In genomic region chr2:160578384-160579320, GRCm38 (mm10) we compare ENCODE assay signal across 8 mouse cellular contexts.
DNase-seq lines count a peak whose midpoint lies in the region; ATAC-seq and TF ChIP-seq lines count a peak whose summit lies in the region.

No protein-coding gene starts in this region.

- dilution Hi-C loops in CH12.LX (cut with MboI; ENCODE audit: extremely low pct_ligation_motif_present, extremely low pct_unique_long_range_greater_than_20kb, low sequenced_read_pairs), result no loop called here

- intact Hi-C loops in heart, postnatal 25 days (cut with DNase I), result loop anchor here (2.0 to 5.0 kb wide), 5 partner anchors 46 to 1526 kb away; no protein-coding TSS in a partner anchor

- peaks cover 51% of the 10 kb centered on the region for H3K27me3 ChIP-seq in CH12.LX (replicated peaks)
- peaks cover 19% of the 10 kb centered on the region for H3K27me3 ChIP-seq in lung, postnatal 0 days (replicated peaks; ENCODE audit: insufficient read depth, low read length)

- no peaks in the 10 kb centered on the region for H3K79me2 ChIP-seq in CH12.LX (replicated peaks; ENCODE audit: control insufficient read depth, extremely low read depth, insufficient read depth, poor library complexity, severe bottlenecking)

- H3K4me1 ChIP-seq in CH12.LX (ENCODE audit: control insufficient read depth in 1 of 2, insufficient read depth in 2 of 2), result peaks cover 3 to 12% of the 10 kb centered on the region in 2 experiments
- no peaks in the 10 kb centered on the region for H3K4me1 ChIP-seq in lung, postnatal 0 days (ENCODE audit: insufficient read depth, low read depth, low read length)

- no peak for TF ChIP-seq EP300 in CH12.LX (IDR thresholded peaks at IDR 0.05; ENCODE audit: low read length)
- no peak for TF ChIP-seq EP300 in lung, postnatal 0 days (IDR thresholded peaks at IDR 0.05)

- H3K27ac ChIP-seq in CH12.LX (ENCODE audit: insufficient read depth, low read depth), result no peak overlapping the region
- H3K27ac ChIP-seq in layer of hippocampus, adult 2 months, result no peak overlapping the region
- H3K27ac ChIP-seq in lung, postnatal 0 days (ENCODE audit: low read length), result no peak overlapping the region

- H3K36me3 ChIP-seq in CH12.LX (replicated peaks in 1 of 2; ENCODE audit: control insufficient read depth in 1 of 2, insufficient read depth in 1 of 2, low read length in 1 of 2), result no peaks in the 10 kb centered on the region
- H3K36me3 ChIP-seq in lung, postnatal 0 days (ENCODE audit: insufficient read depth, low read length), result no peaks in the 10 kb centered on the region

- no peak overlapping the region for H3K4me3 ChIP-seq in CH12.LX (replicated peaks in 1 of 3; ENCODE audit: low read depth in 2 of 3, low read length in 2 of 3, poor library complexity in 1 of 3)
- no peak overlapping the region for H3K4me3 ChIP-seq in layer of hippocampus, adult 2 months
- H3K4me3 ChIP-seq in lung, postnatal 0 days (ENCODE audit: low read depth, low read length), result no peak overlapping the region

- H3K9me3 ChIP-seq in CH12.LX (replicated peaks; ENCODE audit: low read length), result no peaks in the 10 kb centered on the region
- no peaks in the 10 kb centered on the region for H3K9me3 ChIP-seq in lung, postnatal 0 days (ENCODE audit: low read length)

- peak overlapping the region; percentile 75; the same call in 1 of the 2 replicates for H3K4me2 ChIP-seq in CH12.LX (ENCODE audit: insufficient read depth, low read depth, poor library complexity, severe bottlenecking)
- no peak overlapping the region for H3K4me2 ChIP-seq in lung, postnatal 0 days (replicated peaks; ENCODE audit: low read depth, low read length)

- 0 out of 2 replicates have a peak, but pooled peaks have one; percentile 33 for ATAC-seq in lung, postnatal 0 days

- TF ChIP-seq POLR2A in CH12.LX (IDR thresholded peaks at IDR 0.05; ENCODE audit: low read depth, low read length), result no peak

- peak; percentile 78 for DNase-seq in CH12.LX (ENCODE audit: extremely low read depth)
- DNase-seq in brain, adult 2 months (ENCODE audit: low read depth, low spot score), result peak; percentile 86
- DNase-seq in fibroblast of lung, adult 2 months (ENCODE audit: low read depth), result peak; percentile 27
- DNase-seq in heart, postnatal 25 days (ENCODE audit: low spot score), result peak; percentile 50
- peak; percentile 78 to 90 for DNase-seq in layer of hippocampus, adult 2 months (ENCODE audit: low spot score in 2 of 2)
- DNase-seq in lung, postnatal 0 days (ENCODE audit: low spot score), result peak; percentile 85
- DNase-seq in ovary, postnatal 10 days (ENCODE audit: low spot score), result peak; percentile 63
- DNase-seq in thymus, postnatal 0 days (ENCODE audit: low spot score), result peak; percentile 83

- H3K9ac ChIP-seq in CH12.LX (ENCODE audit: insufficient read depth, low read depth), result no peak overlapping the region
- H3K9ac ChIP-seq in lung, postnatal 0 days (replicated peaks; ENCODE audit: low read depth), result no peak overlapping the region

- peak; percentile 92 to 98 for TF ChIP-seq CTCF in CH12.LX (conservative IDR thresholded peaks at IDR 0.05 in 1 of 2, IDR thresholded peaks at IDR 0.05 in 1 of 2; ENCODE audit: low read depth in 2 of 2, low read length in 2 of 2)
- TF ChIP-seq CTCF in layer of hippocampus, adult 2 months (conservative IDR thresholded peaks at IDR 0.05), result peak; percentile 98
- peak; percentile 98 for TF ChIP-seq CTCF in lung, postnatal 0 days (IDR thresholded peaks at IDR 0.05)

- WGBS in lung, postnatal 0 days, result 11% methylated on average over 17 of the region's 17 CpGs

- in situ Hi-C loops in CH12.LX (cut with MboI; ENCODE audit: low pct_ligation_motif_present, low pct_unique_long_range_greater_than_20kb, low sequenced_read_pairs), result loop anchor here (10.0 to 25.0 kb wide), 3 partner anchors 204 to 1516 kb away; no protein-coding TSS in a partner anchor

- TF ChIP-seq RAD21 in CH12.LX (IDR thresholded peaks at IDR 0.05; ENCODE audit: low read depth, low read length), result peak; percentile 99

TF ChIP-seq in CH12.LX, 34 proteins besides CTCF, POLR2A, EP300 and RAD21:
- TF ChIP-seq IRF4 (IDR thresholded peaks at IDR 0.05; ENCODE audit: low read depth, low read length), result peak; percentile 41; the same call in 1 of the 2 replicates
- TF ChIP-seq UBTF (IDR thresholded peaks at IDR 0.05; ENCODE audit: low read depth, low read length), result no peak
- TF ChIP-seq NELFE (IDR thresholded peaks at IDR 0.05; ENCODE audit: low read depth, low read length), result peak; percentile 41; the same call in 1 of the 2 replicates
- TF ChIP-seq MXI1 (IDR thresholded peaks at IDR 0.05; ENCODE audit: low read depth, low read length), result no peak
- no peak for TF ChIP-seq ZKSCAN1 (IDR thresholded peaks at IDR 0.05; ENCODE audit: borderline replicate concordance, low read depth, low read length)
- no peak for TF ChIP-seq SIN3A (IDR thresholded peaks at IDR 0.05; ENCODE audit: low read length)
- TF ChIP-seq POLR2AphosphoS2 (IDR thresholded peaks at IDR 0.05; ENCODE audit: low read depth, low read length), result no peak
- peak; percentile 86 for TF ChIP-seq SMC3 (IDR thresholded peaks at IDR 0.05; ENCODE audit: low read depth, low read length)
- no peak for TF ChIP-seq TCF12 (IDR thresholded peaks at IDR 0.05; ENCODE audit: low read depth, low read length)
- TF ChIP-seq RCOR1 (conservative IDR thresholded peaks at IDR 0.05; ENCODE audit: low read depth, low read length), result no peak
- no peak for TF ChIP-seq JUND (conservative IDR thresholded peaks at IDR 0.05; ENCODE audit: low read depth, low read length)
- no peak for TF ChIP-seq PAX5 (IDR thresholded peaks at IDR 0.05; ENCODE audit: low read length)
- TF ChIP-seq MAZ (IDR thresholded peaks at IDR 0.05; ENCODE audit: low read depth, low read length), result no peak
- TF ChIP-seq HCFC1 (IDR thresholded peaks at IDR 0.05; ENCODE audit: low read depth, low read length), result 0 out of 2 replicates have a peak, but pooled peaks have one; percentile 12
- TF ChIP-seq CHD1 (IDR thresholded peaks at IDR 0.05; ENCODE audit: low read depth, low read length), result no peak
- no peak for TF ChIP-seq USF2 (conservative IDR thresholded peaks at IDR 0.05; ENCODE audit: low read depth, low read length)
- TF ChIP-seq ZC3H11A (IDR thresholded peaks at IDR 0.05; ENCODE audit: low read depth, low read length), result peak; percentile 68
- no peak for TF ChIP-seq MAX (IDR thresholded peaks at IDR 0.05; ENCODE audit: low read length)
- TF ChIP-seq KAT2A (IDR thresholded peaks at IDR 0.05; ENCODE audit: insufficient replicate concordance, low read length), result no peak
- TF ChIP-seq MEF2A (IDR thresholded peaks at IDR 0.05; ENCODE audit: borderline replicate concordance, low read depth, low read length), result no peak
- TF ChIP-seq MYC (IDR thresholded peaks at IDR 0.05; ENCODE audit: low read depth, low read length), result no peak
- TF ChIP-seq E2F4 (IDR thresholded peaks at IDR 0.05; ENCODE audit: insufficient replicate concordance, low read depth, low read length), result no peak
- peak; percentile 37; the same call in 1 of the 2 replicates for TF ChIP-seq ELF1 (IDR thresholded peaks at IDR 0.05; ENCODE audit: low read depth, low read length)

Comparison
In these comparisons a context has a peak if more than half of its experiments do, and no peak if none do; other contexts are left out.
1. DNase-seq: peak in every context shown above with its lines; median percentile 86 in brain, adult 2 months; 85 in lung, postnatal 0 days; 84 in layer of hippocampus, adult 2 months; 83 in thymus, postnatal 0 days; 78 in CH12.LX; 63 in ovary, postnatal 10 days; 50 in heart, postnatal 25 days; 27 in fibroblast of lung, adult 2 months.